Mouse (Mus musculus) liver, adult 2 months (tissue): ENCODE data around the gene Olfr281.

Source experiments
- CTCF ChIP-seq: fragments of 200-500 bp; IDR thresholded peaks from 2 replicates; pipeline ENCODE4 v1.5.1; 2011; ENCODE audit warnings: low read depth, low read length, control low read depth
- POLR2A ChIP-seq: fragments of 200-500 bp; IDR thresholded peaks from 2 replicates; pipeline ENCODE4 v1.6.1; 2011; ENCODE audit warnings: low read length, control low read depth; ENCODE audit not compliant: insufficient read depth; ENCODE audit errors: extremely low read depth

GRCm38 (mm10) chr15:98482701-98483100 lies 30.3 kb downstream of the Olfr281 start, which contains the start of gene Lalba:
- TF ChIP-seq POLR2A (no peak), CTCF (no peak)
